Mouse (Mus musculus) cerebellum, adult 2 months (tissue): ENCODE results near the gene Mns1.

ENCODE experiments used
- CTCF ChIP-seq: fragments of 200-500 bp; IDR thresholded peaks from 2 replicates; pipeline ENCODE4 v1.5.1; 2011; ENCODE audit warnings: low read depth, mild to moderate bottlenecking, control low read depth, low read length, moderate library complexity, borderline replicate concordance; ENCODE audit not compliant: insufficient read depth
- POLR2A ChIP-seq: fragments of 200-500 bp; IDR thresholded peaks from 2 replicates; pipeline ENCODE4 v1.6.1; 2011; ENCODE audit warnings: low read length, control low read depth, borderline replicate concordance; ENCODE audit not compliant: insufficient read depth

GRCm38 (mm10) chr9:72456374-72456773, 18.6 kb downstream of the Mns1 start:
- no peak for TF ChIP-seq CTCF
- no peak for TF ChIP-seq POLR2A
